Mouse (Mus musculus): ENCODE data around the gene Sptlc2. TPM values are rescaled to one million over a fixed set of nuclear protein-coding genes. Genes with fewer than 3 reads are reported as not detected.
A peak's percentile ranks its signal among the peaks of the same experiment; 100 is the strongest.

Gene Sptlc2
- polyA plus RNA-seq, 1 experiment from 2014 or later, result 65.1 TPM

- H3K9me3 ChIP-seq, result no peaks in the 10 kb centered on the region
- WGBS, result 81% methylated on average over 3 of the region's 3 CpGs
- H3K4me3 ChIP-seq, result no peak overlapping the region
- no peak for ATAC-seq (ENCODE audit: low read depth)
- H3K36me3 ChIP-seq, result peaks cover 9% of the 10 kb centered on the region; the same call in 1 of the 2 replicates
- H3K27me3 ChIP-seq, result no peaks in the 10 kb centered on the region
- no peak overlapping the region for H3K4me2 ChIP-seq
- no peak overlapping the region for H3K9ac ChIP-seq
- no peak overlapping the region for H3K27ac ChIP-seq (replicated peaks)
- peaks cover 5% of the 10 kb centered on the region; the same call in 1 of the 2 replicates for H3K4me1 ChIP-seq (replicated peaks)
These were observed 26.0 kb downstream of the Sptlc2 start for GRCm38 (mm10) chr12:87362111-87362510.

GRCm38 (mm10) chr12:87348029-87348428 is 40.1 kb downstream of the Sptlc2 start:
- no peak overlapping the region for H3K9ac ChIP-seq
- no peak overlapping the region for H3K4me2 ChIP-seq
- H3K4me1 ChIP-seq (replicated peaks), result no peaks in the 10 kb centered on the region
- peaks cover 37% of the 10 kb centered on the region for H3K36me3 ChIP-seq
- no peak overlapping the region for H3K4me3 ChIP-seq
- no peaks in the 10 kb centered on the region for H3K9me3 ChIP-seq
- no peak overlapping the region for H3K27ac ChIP-seq (replicated peaks)
- no peak for ATAC-seq (ENCODE audit: low read depth)
- 83% methylated on average over 2 of the region's 2 CpGs for WGBS
- no peaks in the 10 kb centered on the region for H3K27me3 ChIP-seq

- Histone ChIP-seq H3K9me3 (no peaks in the 10 kb centered on the region), H3K36me3 (peaks cover 36% of the 10 kb centered on the region), H3K4me3 (no peak overlapping the region), H3K27ac (replicated peaks) (no peak overlapping the region), H3K4me1 (replicated peaks) (no peaks in the 10 kb centered on the region), H3K4me2 (no peak overlapping the region), H3K9ac (no peak overlapping the region), H3K27me3 (no peaks in the 10 kb centered on the region)
- WGBS, result 92% methylated on average over 2 of the region's 2 CpGs
- ATAC-seq (ENCODE audit: low read depth), result no peak
These were observed 40.6 kb downstream of the Sptlc2 start for GRCm38 (mm10) chr12:87347511-87347910.

GRCm38 (mm10) chr12:87343084-87343605 is 45.0 kb downstream of the Sptlc2 start:
- no peak overlapping the region for H3K9ac ChIP-seq
- H3K4me1 ChIP-seq (replicated peaks), result no peaks in the 10 kb centered on the region
- H3K9me3 ChIP-seq, result no peaks in the 10 kb centered on the region
- peaks cover 44% of the 10 kb centered on the region for H3K36me3 ChIP-seq
- H3K27ac ChIP-seq (replicated peaks), result no peak overlapping the region
- no peaks in the 10 kb centered on the region for H3K27me3 ChIP-seq
- no peak overlapping the region for H3K4me3 ChIP-seq
- no peak overlapping the region for H3K4me2 ChIP-seq
- ATAC-seq (ENCODE audit: low read depth), result no peak

GRCm38 (mm10) chr12:87338082-87338481 is 50.1 kb downstream of the Sptlc2 start:
- Histone ChIP-seq H3K4me1 (replicated peaks) (no peaks in the 10 kb centered on the region), H3K36me3 (peaks cover 23% of the 10 kb centered on the region), H3K9ac (no peak overlapping the region), H3K9me3 (no peaks in the 10 kb centered on the region), H3K27ac (replicated peaks) (no peak overlapping the region), H3K4me2 (no peak overlapping the region), H3K27me3 (no peaks in the 10 kb centered on the region), H3K4me3 (no peak overlapping the region)
- WGBS, result 92% methylated on average over 4 of the region's 4 CpGs
- ATAC-seq (ENCODE audit: low read depth), result no peak

- no peak overlapping the region for H3K9ac ChIP-seq
- no peak overlapping the region for H3K27ac ChIP-seq (replicated peaks)
- H3K9me3 ChIP-seq, result no peaks in the 10 kb centered on the region
- 0 out of 2 replicates have a peak, but pooled peaks cover 9% of the 10 kb centered on the region for H3K36me3 ChIP-seq
- no peak overlapping the region for H3K4me2 ChIP-seq
- H3K27me3 ChIP-seq, result no peaks in the 10 kb centered on the region
- no peak overlapping the region for H3K4me3 ChIP-seq
- ATAC-seq (ENCODE audit: low read depth), result no peak
- 41% methylated on average over 2 of the region's 2 CpGs for WGBS
- H3K4me1 ChIP-seq (replicated peaks), result 0 out of 2 replicates have a peak, but pooled peaks cover 5% of the 10 kb centered on the region
These were observed 53.3 kb downstream of the Sptlc2 start for GRCm38 (mm10) chr12:87334886-87335285.

- H3K4me3 ChIP-seq, result no peak overlapping the region
- H3K9me3 ChIP-seq, result no peaks in the 10 kb centered on the region
- H3K9ac ChIP-seq, result no peak overlapping the region
- no peak overlapping the region for H3K4me2 ChIP-seq
- H3K27me3 ChIP-seq, result no peaks in the 10 kb centered on the region
- no peak overlapping the region for H3K27ac ChIP-seq (replicated peaks)
- H3K36me3 ChIP-seq, result 0 out of 2 replicates have a peak, but pooled peaks cover 6% of the 10 kb centered on the region
- no peak for ATAC-seq (ENCODE audit: low read depth)
- H3K4me1 ChIP-seq (replicated peaks), result 0 out of 2 replicates have a peak, but pooled peaks cover 5% of the 10 kb centered on the region
These were observed 54.4 kb downstream of the Sptlc2 start for GRCm38 (mm10) chr12:87333794-87334193.

- 0 out of 2 replicates have a peak, but pooled peaks cover 6% of the 10 kb centered on the region for H3K36me3 ChIP-seq
- H3K4me3 ChIP-seq, result no peak overlapping the region
- 81% methylated on average over 4 of the region's 4 CpGs for WGBS
- no peak for ATAC-seq (ENCODE audit: low read depth)
- no peak overlapping the region for H3K27ac ChIP-seq (replicated peaks)
- no peaks in the 10 kb centered on the region for H3K27me3 ChIP-seq
- no peaks in the 10 kb centered on the region for H3K9me3 ChIP-seq
- no peak overlapping the region for H3K4me2 ChIP-seq
- no peak overlapping the region for H3K9ac ChIP-seq
- H3K4me1 ChIP-seq (replicated peaks), result peaks cover 5% of the 10 kb centered on the region; the same call in 1 of the 2 replicates
These were observed 55.6 kb downstream of the Sptlc2 start for GRCm38 (mm10) chr12:87332511-87332910.

- ATAC-seq (ENCODE audit: low read depth), result no peak
- peaks cover 5% of the 10 kb centered on the region; the same call in 1 of the 2 replicates for H3K4me1 ChIP-seq (replicated peaks)
- 43% methylated on average over 5 of the region's 5 CpGs for WGBS
- H3K27me3 ChIP-seq, result no peaks in the 10 kb centered on the region
- H3K27ac ChIP-seq (replicated peaks), result no peak overlapping the region
- H3K9ac ChIP-seq, result no peak overlapping the region
- 0 out of 2 replicates have a peak, but pooled peaks cover 6% of the 10 kb centered on the region for H3K36me3 ChIP-seq
- H3K4me3 ChIP-seq, result no peak overlapping the region
- H3K4me2 ChIP-seq, result no peak overlapping the region
- H3K9me3 ChIP-seq, result no peaks in the 10 kb centered on the region
These were observed 56.2 kb downstream of the Sptlc2 start for GRCm38 (mm10) chr12:87331908-87332307.

- Histone ChIP-seq H3K27ac (replicated peaks) (no peak overlapping the region), H3K4me2 (no peak overlapping the region), H3K9me3 (no peaks in the 10 kb centered on the region), H3K27me3 (no peaks in the 10 kb centered on the region), H3K4me3 (no peak overlapping the region), H3K9ac (no peak overlapping the region), H3K36me3 (0 out of 2 replicates have a peak, but pooled peaks cover 6% of the 10 kb centered on the region), H3K4me1 (replicated peaks) (peaks cover 5% of the 10 kb centered on the region; the same call in 1 of the 2 replicates)
- peak; percentile 56; the same call in 1 of the 2 replicates for ATAC-seq (ENCODE audit: low read depth)
- 29% methylated on average over 6 of the region's 6 CpGs for WGBS
These were observed 57.1 kb downstream of the Sptlc2 start for GRCm38 (mm10) chr12:87331053-87331456.

GRCm38 (mm10) chr12:87330213-87330612 is 57.9 kb downstream of the Sptlc2 start:
- peaks cover 5% of the 10 kb centered on the region; the same call in 1 of the 2 replicates for H3K4me1 ChIP-seq (replicated peaks)
- no peak overlapping the region for H3K9ac ChIP-seq
- H3K27ac ChIP-seq (replicated peaks), result no peak overlapping the region
- no peaks in the 10 kb centered on the region for H3K27me3 ChIP-seq
- H3K4me2 ChIP-seq, result no peak overlapping the region
- H3K4me3 ChIP-seq, result no peak overlapping the region
- 0 out of 2 replicates have a peak, but pooled peaks cover 2% of the 10 kb centered on the region for H3K36me3 ChIP-seq
- ATAC-seq (ENCODE audit: low read depth), result no peak
- no peaks in the 10 kb centered on the region for H3K9me3 ChIP-seq
- WGBS, result 60% methylated on average over 2 of the region's 2 CpGs

GRCm38 (mm10) chr12:87328025-87328424 is 60.1 kb downstream of the Sptlc2 start:
- H3K36me3 ChIP-seq, result peaks cover 8% of the 10 kb centered on the region; the same call in 1 of the 2 replicates
- no peak overlapping the region for H3K9ac ChIP-seq
- no peaks in the 10 kb centered on the region for H3K27me3 ChIP-seq
- H3K4me1 ChIP-seq (replicated peaks), result peaks cover 5% of the 10 kb centered on the region; the same call in 1 of the 2 replicates
- WGBS, result 30% methylated on average over 4 of the region's 4 CpGs
- no peak overlapping the region for H3K4me2 ChIP-seq
- no peak overlapping the region for H3K4me3 ChIP-seq
- ATAC-seq (ENCODE audit: low read depth), result no peak
- no peak overlapping the region for H3K27ac ChIP-seq (replicated peaks)
- no peaks in the 10 kb centered on the region for H3K9me3 ChIP-seq

- Histone ChIP-seq H3K4me1 (replicated peaks) (peaks cover 5% of the 10 kb centered on the region; the same call in 1 of the 2 replicates), H3K27ac (replicated peaks) (no peak overlapping the region), H3K9me3 (no peaks in the 10 kb centered on the region), H3K4me3 (no peak overlapping the region), H3K27me3 (no peaks in the 10 kb centered on the region), H3K9ac (no peak overlapping the region), H3K36me3 (peaks cover 8% of the 10 kb centered on the region; the same call in 1 of the 2 replicates), H3K4me2 (no peak overlapping the region)
- ATAC-seq (ENCODE audit: low read depth), result no peak
- 21% methylated on average over 7 of the region's 7 CpGs for WGBS
These were observed 60.5 kb downstream of the Sptlc2 start for GRCm38 (mm10) chr12:87327610-87328009.

Data from neural tube, embryonic 13.5 days (tissue).